Mouse (Mus musculus) adrenal gland, adult 18-20 months (tissue): ENCODE measurements at regions not wholly inside any gene's neighbourhood (a gene's known extent, or its start where the extent isn't known, plus 50 kb on each side); places are given as distances from the start of the nearest gene placed in this dataset.

Source experiments
- DNase-seq, 2 experiments: peaks; one replicate each; pipeline ENCODE4 v3.0.0; 2021 to 2022; ENCODE audit warnings: low spot score in 2 of 2

DNA sequence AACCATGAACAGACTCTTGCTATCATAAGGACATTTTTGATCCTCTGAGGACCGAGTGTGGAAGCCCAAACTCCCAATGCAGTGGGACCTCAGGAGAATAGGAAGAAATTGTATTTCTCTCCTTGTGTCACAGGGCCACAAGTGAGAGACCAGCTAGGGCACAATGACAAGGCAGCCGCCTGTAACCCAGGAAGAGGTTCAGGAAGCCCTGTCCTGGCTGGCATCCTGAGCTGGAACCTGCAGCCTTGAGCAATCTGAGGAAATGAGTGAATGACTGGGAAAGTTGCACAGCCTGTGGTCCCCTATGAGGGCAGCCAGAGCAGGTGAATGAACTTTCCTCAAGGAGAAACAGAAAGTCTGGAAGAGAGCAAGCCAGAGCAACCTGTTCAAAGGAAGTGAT lies 142.0 kb upstream of the Tut7 start:
- no peak for DNase-seq

DNA sequence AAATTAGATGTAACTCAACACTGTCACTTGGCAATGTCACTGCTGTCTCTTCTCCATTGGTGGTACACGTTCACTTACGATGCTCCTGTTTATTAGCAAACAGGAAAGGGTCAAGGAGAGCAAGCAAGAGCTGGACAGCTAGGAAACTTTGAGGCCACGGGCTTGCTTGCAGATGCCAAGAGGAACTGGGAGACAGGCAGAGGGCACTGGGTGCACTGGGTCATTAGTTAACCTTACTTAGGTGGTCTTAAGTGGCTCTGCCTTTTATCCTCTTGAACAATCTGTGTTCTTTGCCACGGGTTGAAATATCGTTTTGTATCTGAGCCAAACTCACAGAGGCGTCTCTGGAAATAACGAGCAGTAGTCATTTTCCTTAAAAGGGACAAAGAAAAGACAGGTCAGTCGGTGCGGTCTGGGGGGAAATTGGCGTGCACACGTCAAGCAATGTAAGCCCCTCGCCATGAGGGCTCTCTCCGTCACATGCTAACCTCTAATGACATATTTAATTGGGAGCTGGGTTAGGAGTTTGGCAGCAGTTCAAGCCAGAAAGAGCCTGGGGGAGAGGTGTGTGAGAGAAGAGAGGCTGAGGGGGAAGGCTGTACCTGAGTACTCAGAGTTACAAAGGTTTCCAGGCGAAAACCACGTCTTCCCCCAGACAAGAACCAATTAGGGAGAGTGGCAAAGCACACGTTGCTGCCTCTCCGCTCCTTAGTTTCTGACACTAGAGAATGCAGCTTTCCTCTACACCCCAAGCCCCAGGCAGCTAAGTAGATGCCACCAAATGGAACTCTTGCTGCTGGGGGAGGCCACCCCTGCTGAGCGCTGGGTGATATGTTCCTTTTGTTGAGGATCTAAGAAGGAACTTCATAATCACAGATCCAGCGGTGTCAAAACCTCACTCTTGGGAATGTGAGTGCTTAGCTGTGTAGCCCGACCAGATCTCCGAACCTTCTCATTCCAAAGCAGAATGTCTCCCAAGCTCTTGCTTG lies 140.0 kb upstream of the Tut7 start:
- DNase-seq = no peak

DNA sequence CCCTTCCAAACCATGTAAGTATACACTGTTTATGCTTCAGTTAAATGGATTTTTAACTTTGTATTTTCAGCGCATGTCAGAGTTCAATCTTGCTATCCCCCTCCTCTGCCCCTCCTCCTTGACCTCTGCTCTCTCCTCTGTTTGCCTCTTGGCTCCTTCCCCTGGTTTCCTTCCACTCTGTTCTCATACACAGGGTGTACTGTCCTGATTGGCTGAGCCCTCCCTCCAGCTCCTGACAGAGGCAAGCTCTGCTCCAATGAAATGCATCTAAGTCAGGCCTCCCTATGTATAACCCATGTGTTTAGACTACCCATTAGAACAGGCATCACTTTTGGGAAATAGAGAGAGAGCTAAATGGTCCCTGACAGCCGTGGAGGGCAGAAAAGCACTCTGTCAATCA lies 133.5 kb upstream of the Tut7 start:
- DNase-seq = no peak

DNA sequence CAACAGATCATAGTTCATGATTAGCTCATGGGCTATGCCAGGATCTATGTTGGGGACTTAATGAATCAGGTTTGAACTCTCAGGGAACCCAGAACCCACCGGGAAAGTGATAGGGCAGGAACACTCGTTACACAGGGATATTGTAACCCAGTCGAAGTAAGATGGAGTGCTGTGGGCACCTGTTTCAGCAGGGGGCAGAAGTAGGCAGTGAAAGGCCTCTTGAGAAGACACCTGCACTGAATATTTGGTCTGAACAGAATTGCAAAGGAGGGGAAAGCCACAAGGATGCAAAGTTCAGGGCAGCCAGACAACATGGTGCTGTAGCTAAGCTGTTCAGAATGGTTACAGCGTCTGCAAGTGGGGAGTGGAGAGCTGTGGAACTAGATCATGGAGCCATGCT lies 129.9 kb upstream of the Tut7 start:
- DNase-seq = no peak

DNA sequence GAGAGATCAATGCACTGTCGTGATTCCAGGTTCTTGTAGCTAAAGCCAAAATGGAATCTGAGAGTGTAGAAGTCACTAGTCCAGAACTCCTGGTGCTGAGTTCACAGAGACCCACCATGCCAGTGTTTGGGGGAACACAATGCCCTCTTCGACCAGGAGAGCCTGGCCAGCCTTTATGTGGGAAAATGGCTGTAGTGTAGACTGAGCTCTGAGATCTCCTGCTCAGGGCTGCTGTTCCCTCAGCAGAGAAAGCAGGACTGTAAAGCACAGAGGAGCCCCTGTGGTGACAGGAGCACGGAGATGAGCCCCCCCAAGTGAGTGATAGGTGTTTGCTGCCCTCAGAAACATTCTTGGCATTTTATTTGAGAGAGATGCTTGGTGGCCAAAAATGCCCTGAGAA lies 129.2 kb upstream of the Tut7 start:
- no peak for DNase-seq

- DNase-seq = no peak
Measured at GRCm38 (mm10) chr13:59950281-59950680, 127.3 kb upstream of the Tut7 start.

GRCm38 (mm10) chr13:59949471-59949870 lies 126.5 kb upstream of the Tut7 start:
- no peak for DNase-seq

DNA sequence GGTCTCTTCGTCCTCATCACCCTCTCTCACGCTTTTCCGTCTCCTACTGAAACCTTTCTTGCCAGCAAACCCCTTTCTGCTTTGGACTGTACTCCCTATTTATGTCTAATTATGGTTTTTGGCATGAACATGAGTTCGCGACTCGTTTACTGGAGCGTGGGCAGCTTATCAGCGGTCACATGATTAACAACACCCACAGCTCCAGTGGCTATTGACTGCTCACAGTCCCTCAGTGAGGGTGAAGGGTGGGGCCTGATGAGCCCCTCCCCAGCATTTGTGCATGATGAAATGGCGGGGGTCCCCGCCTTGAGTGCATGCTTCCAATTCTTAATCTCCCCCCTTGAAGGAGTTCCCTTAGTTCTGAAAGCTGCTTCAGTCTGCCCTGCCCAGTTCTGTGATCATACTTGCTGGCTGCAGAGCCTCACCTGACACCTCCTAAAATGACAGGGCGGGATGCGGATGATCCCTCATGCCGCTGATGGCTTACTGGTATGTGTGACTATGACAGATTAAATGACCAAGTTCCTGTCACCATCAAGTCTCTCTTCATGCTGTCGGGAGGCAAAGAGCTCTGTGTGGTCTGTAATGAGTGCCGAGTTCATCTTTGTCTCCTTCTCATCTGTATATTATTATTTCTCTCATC lies 125.7 kb upstream of the Tut7 start:
- DNase-seq = no peak

DNA sequence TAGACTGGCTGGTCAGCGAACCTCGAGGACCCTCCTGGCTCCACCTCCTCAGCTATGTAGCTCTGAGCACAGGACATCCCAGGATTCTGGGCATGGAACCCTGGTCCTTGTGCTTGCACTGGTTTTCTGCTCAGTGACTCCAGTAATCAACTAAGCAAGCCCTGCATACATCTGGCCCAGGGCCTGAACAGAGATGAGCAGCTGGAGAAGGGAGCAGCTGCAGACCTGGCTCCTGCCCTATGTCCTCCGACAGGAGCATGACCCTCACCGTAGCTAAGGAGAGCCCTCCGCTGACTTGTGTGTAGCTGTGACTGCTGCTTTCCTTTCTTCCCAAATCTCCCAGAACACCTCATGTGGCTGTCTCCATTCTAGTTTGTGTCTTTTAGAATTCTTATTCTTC lies 124.5 kb upstream of the Tut7 start:
- no peak for DNase-seq

DNA sequence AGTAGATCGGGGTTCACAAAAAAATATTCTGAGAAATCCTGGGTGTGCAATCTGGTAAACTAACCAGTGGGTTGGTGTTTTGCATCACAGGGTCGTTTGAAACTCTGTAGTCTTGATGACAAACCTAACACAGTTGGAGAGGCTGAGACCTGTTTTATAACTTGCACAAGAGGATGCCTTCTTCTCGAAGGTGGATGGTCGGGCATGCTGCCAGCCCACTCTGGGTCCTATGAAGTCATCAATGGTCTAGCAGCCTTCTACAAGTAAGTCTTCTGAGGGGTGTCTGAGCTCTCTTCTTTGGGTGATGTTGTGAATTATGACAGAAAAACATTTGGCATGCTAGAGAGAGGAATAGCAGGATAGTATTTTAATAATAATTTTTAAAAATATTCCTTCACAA lies 123.6 kb upstream of the Tut7 start:
- DNase-seq = no peak

GRCm38 (mm10) chr13:59945631-59946030 lies 122.7 kb upstream of the Tut7 start:
- DNase-seq = no peak

DNA sequence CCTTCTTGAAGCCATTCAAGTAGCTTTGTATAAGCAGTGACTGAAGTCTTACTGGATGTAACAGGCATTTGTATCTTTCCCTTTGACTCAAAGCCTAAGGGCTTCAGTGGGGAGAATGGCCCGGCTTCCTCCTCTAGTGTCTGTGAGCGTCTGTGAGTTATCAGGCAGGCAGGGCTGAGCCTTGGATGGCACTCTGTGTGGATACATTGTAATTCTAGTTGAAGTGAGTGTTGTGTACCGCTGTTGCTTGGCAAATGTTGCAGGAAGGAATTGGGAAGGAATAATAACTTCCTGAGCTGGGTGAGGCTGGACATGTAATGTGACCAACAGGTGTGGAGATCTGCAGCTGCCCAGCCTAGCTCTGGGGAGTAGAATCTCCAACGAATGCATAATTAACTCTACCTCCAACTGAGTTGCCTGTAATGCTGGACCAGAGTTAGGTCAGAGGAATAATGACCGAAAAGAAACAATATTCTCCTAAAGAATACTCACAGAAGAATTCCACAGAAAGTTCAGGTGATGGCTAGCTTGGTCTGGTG lies 120.7 kb upstream of the Tut7 start:
- DNase-seq = no peak

DNA sequence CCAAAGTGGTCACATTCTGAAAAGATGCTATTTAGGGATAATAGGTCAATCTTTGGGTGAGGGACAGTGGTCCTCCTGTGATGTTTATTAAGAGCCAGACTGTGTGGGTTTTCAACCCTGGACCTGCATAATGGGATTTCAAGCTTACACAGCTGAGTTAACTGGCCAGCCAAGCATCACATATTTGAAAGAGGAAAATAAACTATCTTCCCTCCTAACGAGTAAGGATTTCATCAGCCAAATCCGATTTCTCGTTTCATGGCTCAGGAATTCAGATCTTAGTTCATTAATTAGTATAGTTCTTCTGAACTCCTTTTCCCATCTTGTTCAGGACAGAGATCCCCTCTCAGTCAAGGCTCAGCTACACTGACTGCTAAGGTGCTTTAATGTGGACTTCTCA lies 120.1 kb upstream of the Tut7 start:
- DNase-seq = no peak

- no peak for DNase-seq
Measured at GRCm38 (mm10) chr13:59941519-59941918, 118.6 kb upstream of the Tut7 start.

GRCm38 (mm10) chr13:59940414-59941205 lies 117.7 kb upstream of the Tut7 start:
- DNase-seq = no peak

DNA sequence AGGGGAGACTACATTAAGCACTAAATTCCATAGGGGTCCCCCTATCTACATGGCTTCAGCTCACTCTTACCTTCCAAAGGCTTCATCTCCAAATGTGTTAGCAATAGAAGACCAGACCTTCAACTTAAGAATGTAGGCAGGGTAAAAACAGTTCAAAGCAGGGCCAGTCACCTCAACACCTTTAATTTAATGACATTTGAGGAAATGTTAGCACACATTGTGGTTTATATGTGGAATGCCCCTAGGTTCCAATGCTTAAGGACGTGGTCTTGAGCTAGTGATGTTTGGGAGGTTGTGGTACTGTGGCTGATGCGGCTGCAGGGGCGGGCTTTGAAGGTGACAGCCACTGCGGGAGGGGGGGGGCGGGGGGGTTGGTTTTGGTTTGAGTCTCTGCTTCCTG lies 116.9 kb upstream of the Tut7 start:
- no peak for DNase-seq

DNA sequence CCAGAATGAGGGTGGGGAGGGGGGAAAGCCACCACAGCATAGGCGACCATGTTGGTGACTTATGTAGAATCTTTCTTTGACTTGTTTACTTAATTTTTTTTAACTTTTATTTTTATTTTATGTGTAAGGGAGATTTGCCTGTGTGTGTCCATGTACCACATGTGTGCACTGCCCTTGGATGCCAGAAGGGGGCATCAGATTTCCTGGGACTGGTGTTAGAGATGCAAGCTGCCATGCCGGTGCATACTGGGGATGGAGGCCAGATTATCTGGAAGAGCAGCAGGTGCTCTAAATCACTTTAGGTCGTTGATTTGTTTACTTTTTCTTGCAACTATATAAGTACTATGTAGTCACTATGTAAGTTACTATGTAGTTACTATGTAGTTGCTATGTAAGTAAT lies 114.2 kb upstream of the Tut7 start:
- DNase-seq = no peak

DNA sequence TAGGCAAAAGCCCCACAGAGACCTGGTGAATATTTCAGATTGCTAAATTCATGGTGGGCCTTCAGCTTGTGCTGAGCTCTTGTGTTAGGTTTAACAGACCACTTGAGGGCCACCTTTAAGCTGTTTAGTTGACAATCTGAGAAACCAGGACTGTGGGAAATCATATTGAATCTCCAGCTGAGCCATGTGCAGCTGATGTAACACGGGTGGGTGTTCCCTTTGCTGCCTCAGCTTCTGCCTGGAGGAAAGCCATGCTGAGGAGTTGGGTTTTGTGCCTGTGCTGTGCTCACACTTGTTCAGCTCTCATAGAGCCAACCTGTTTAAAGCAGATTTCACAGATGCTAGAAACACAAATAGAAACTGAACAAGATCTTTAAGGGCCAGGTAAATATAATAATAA lies 111.6 kb upstream of the Tut7 start:
- no peak for DNase-seq

- no peak for DNase-seq
Measured at GRCm38 (mm10) chr13:59934093-59934492, 111.1 kb upstream of the Tut7 start.

DNA sequence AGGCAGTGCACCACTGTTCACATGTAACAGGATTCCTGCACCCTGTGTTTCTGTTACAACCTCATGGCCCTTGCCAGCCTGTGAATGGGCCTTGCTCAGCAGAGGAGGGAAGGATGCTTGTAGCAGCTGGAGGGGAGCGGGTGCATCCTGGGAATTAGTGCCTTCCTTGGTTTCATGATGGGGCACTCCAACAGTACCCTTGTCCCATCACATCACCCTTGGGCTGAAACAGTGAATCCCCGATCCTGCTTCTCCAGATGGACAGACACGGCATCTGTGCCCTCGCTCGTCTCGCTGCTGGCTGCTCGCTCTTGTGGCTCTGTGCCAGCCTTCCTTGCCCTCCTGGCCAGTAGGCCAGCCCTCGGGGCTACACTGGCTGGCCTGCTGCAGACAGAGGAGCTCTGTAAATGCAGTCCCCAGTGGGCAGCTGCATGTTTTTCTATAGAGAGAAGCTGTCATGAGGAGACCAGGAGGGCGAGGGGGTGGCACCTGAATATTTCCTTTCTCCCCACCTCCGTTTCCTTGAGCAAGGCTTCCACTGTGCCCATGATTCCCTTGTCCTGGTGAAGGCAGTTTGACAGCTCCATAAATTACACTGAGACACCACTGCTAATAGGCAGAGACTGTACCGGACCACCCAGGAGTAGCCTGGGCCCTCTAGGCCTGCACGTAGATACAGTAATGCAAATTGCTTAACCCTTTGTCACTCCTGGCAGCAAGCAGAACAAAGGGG lies 104.6 kb upstream of the Tut7 start:
- no peak for DNase-seq
